Mouse (Mus musculus) megakaryocyte, embryonic 14.5 days (primary cell): ENCODE measurements around the gene Olfr287.

Source experiments
- FLI1 ChIP-seq: IDR thresholded peaks from 2 replicates; pipeline ENCODE4 v1.6.1; 2012; ENCODE audit warnings: low read length, inconsistent platforms, mixed read lengths
- GATA1 ChIP-seq: IDR thresholded peaks from 3 replicates; pipeline ENCODE4 v1.6.1; 2012; ENCODE audit warnings: mixed read lengths, low read length, inconsistent platforms, borderline replicate concordance

DNA sequence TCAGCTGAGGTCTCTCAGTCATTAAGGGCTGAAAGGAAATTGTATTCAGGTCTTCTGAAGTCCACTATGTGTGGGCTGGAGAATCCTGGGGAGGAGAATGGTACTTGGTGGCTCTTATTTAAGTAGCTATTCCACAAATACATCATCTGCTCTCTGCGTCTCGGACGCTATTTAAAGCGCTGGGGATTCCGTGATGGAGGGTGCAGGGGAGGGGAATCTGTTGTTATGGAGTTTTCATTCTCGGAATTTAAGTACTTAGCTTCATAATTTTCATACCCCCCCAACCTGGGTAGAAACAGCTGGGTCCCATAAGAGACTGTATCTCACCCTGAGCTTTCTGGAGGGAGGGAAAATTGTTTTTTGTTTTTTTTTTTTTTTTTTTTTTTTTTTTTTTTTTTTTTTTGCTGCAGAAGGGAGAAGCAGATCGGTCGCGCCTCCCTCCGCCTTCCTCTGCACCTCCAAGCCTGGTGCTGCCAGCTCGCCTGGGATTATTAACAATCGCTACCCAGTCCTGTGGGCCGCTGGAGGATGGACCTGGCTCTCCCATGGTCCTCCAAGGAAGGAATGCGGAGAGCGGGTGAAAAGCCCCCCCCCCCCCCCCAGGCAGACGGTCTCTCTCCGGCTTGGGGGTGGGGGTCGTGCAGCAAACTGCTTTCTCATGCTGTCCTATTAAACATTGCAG is 53.8 kb downstream of the Olfr287 start, which contains the start of gene Ccdc184:
- TF ChIP-seq GATA1 (no peak), FLI1 (no peak)
